Mouse (Mus musculus) limb, embryonic 14.5 days (tissue): ENCODE data around the gene Adad1. TPM values are rescaled to one million over a fixed set of nuclear protein-coding genes. Genes with fewer than 3 reads are reported as not detected.

Experiments
- ATAC-seq: fragments of 200-750 bp; cut with Nextera tagmentation; 2 replicates; pipeline ENCODE4 v1.8.0; 2017; ENCODE audit warnings: low read depth, moderate number of reproducible peaks, moderate TSS enrichment; ENCODE audit not compliant: low FRiP score
- DNase-seq: peaks from one replicate; pipeline ENCODE4 v3.0.0-alpha.2; 2015; ENCODE audit warnings: low spot score
- H3K27ac ChIP-seq: fragments of 300-500 bp; sonication (generic); replicated peaks from 2 replicates; pipeline ENCODE4 v1.5.1; 2014; ENCODE audit warnings: low read depth, mild to moderate bottlenecking, low read length, moderate library complexity, mixed read lengths
- H3K27me3 ChIP-seq: fragments of 300-500 bp; sonication (generic); 2 replicates; pipeline ENCODE4 v1.6.1; 2014; ENCODE audit warnings: low read length, mixed read lengths; ENCODE audit not compliant: control insufficient read depth, insufficient read depth
- H3K36me3 ChIP-seq: fragments of 300-500 bp; sonication (generic); 2 replicates; pipeline ENCODE4 v1.6.1; 2014; ENCODE audit warnings: mild to moderate bottlenecking, low read length, moderate library complexity, mixed read lengths; ENCODE audit not compliant: control insufficient read depth, insufficient read depth
- H3K4me1 ChIP-seq: fragments of 300-500 bp; sonication (generic); 2 replicates; pipeline ENCODE4 v1.6.1; 2014; ENCODE audit warnings: antibody characterized with exemption, low read length, mixed read lengths; ENCODE audit not compliant: control insufficient read depth, insufficient read depth
- H3K4me2 ChIP-seq: fragments of 300-500 bp; sonication (generic); replicated peaks from 2 replicates; pipeline ENCODE4 v1.6.1; 2014; ENCODE audit warnings: low read depth, mild to moderate bottlenecking, low read length, moderate library complexity; ENCODE audit not compliant: severe bottlenecking
- H3K4me3 ChIP-seq: fragments of 300-500 bp; sonication (generic); replicated peaks from 2 replicates; pipeline ENCODE4 v1.5.1; 2014; ENCODE audit warnings: low read length
- H3K9ac ChIP-seq: fragments of 300-500 bp; sonication (generic); 2 replicates; pipeline ENCODE4 v1.6.1; 2014; ENCODE audit warnings: mild to moderate bottlenecking, low read depth, low read length, moderate library complexity; ENCODE audit not compliant: severe bottlenecking
- H3K9me3 ChIP-seq: fragments of 300-500 bp; sonication (generic); 2 replicates; pipeline ENCODE4 v1.6.1; 2016; ENCODE audit warnings: low read length; ENCODE audit not compliant: control insufficient read depth
- POLR2A ChIP-seq: fragments of 200-500 bp; IDR thresholded peaks from 2 replicates; pipeline ENCODE4 v1.8.0; 2012; ENCODE audit warnings: inconsistent platforms, mild to moderate bottlenecking, moderate library complexity, borderline replicate concordance; ENCODE audit not compliant: insufficient read depth, insufficient read length; ENCODE audit errors: extremely low read depth
- WGBS: fragments of 180-500 bp; shearing (Covaris S2); extraction: QIAGEN DNeasy Blood & Tissue Kit; methylation state at CpG from one replicate; pipeline ENCODE4 v1.1.7; 2014; 5-methylcytosine and 5-hydroxymethylcytosine counted together
- polyA plus RNA-seq, 2 experiments: library from polyadenylated mRNA; depleted of rRNA in 1 of 2; stranded (reverse) in 1 of 2; unstranded in 1 of 2; fragments of >200 nt; fragmentation: Nextera tagmentation in 1 of 2; extraction: Ambion mirVana in 1 of 2; gene quantifications; 2 replicates each; pipeline versions ENCODE4 v1.2.1 to v1.2.3; 2012 to 2014

Adad1 gene
- polyA plus RNA-seq, 2 experiments = 0.48 to 0.95 TPM

DNA sequence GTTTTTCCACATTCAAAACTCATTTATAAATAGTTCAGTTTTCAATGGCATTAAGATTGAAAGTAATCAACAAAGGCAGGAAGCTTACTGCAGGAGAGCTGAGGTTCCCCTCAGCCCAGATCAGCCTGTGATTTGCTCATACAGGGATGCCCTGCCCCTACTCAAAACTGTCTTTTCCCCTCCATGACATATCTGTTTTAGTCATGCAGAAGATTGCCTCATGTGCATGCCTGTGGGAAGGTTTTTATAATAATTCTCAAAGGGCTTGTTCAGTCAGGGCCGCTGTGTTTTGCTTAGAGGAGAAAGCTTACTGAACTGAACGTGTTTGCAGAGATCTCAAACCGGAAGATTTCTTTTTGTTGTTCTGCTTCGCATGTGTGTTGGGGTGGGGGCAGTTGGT lies 97.8 kb downstream of the Adad1 start:
- 63% methylated on average over 4 of the region's 4 CpGs for WGBS
- Histone ChIP-seq H3K4me2 (no peak overlapping the region), H3K36me3 (no peaks in the 10 kb centered on the region), H3K27ac (no peak overlapping the region), H3K4me3 (no peak overlapping the region), H3K9ac (no peak overlapping the region), H3K4me1 (no peaks in the 10 kb centered on the region), H3K9me3 (no peaks in the 10 kb centered on the region), H3K27me3 (no peaks in the 10 kb centered on the region)
- TF ChIP-seq POLR2A = no peak
- DNase-seq (no peak), ATAC-seq (no peak)

GRCm38 (mm10) chr3:37169283-37169682 lies 106.0 kb downstream of the Adad1 start:
- ATAC-seq (no peak), DNase-seq (no peak)
- H3K4me2 ChIP-seq = no peak overlapping the region
- no peaks in the 10 kb centered on the region for H3K36me3 ChIP-seq
- H3K9me3 ChIP-seq = no peaks in the 10 kb centered on the region
- 92% methylated on average over 2 of the region's 2 CpGs for WGBS
- H3K4me3 ChIP-seq = no peak overlapping the region
- no peaks in the 10 kb centered on the region for H3K4me1 ChIP-seq
- no peak for TF ChIP-seq POLR2A
- H3K27me3 ChIP-seq = no peaks in the 10 kb centered on the region
- no peak overlapping the region for H3K9ac ChIP-seq
- no peak overlapping the region for H3K27ac ChIP-seq

Other genes with a start within 250 kb of the Adad1 start
- 28.1 and 28.3 TPM in 2 replicates for gene 4932438A13Rik, start 200.4 kb upstream of the Adad1 start, polyA plus RNA-seq (2012; rRNA removed)
- 68.1 and 68.4 TPM in 2 replicates for gene 4932438A13Rik, start 200.4 kb upstream of the Adad1 start, polyA plus RNA-seq (2014; fragmentation: Nextera tagmentation; extraction: Ambion mirVana)
- 0.15 and 0.52 TPM in 2 replicates for gene Il2, start 62.4 kb downstream of the Adad1 start, polyA plus RNA-seq (2012; rRNA removed)
- 0.50 and 0.74 TPM in 2 replicates for gene Il2, start 62.4 kb downstream of the Adad1 start, polyA plus RNA-seq (2014; fragmentation: Nextera tagmentation; extraction: Ambion mirVana)
- gene Il21, start 169.1 kb downstream of the Adad1 start, polyA plus RNA-seq (2012; rRNA removed) = not detected in 2 replicates
- not detected in 2 replicates for gene Il21, start 169.1 kb downstream of the Adad1 start, polyA plus RNA-seq (2014; fragmentation: Nextera tagmentation; extraction: Ambion mirVana)
- 7.5 and 7.8 TPM in 2 replicates for gene Bbs12, start 249.0 kb downstream of the Adad1 start, polyA plus RNA-seq (2012; rRNA removed)
- 7.4 and 10.6 TPM in 2 replicates for gene Bbs12, start 249.0 kb downstream of the Adad1 start, polyA plus RNA-seq (2014; fragmentation: Nextera tagmentation; extraction: Ambion mirVana)
- gene Cetn4, start 249.2 kb downstream of the Adad1 start, polyA plus RNA-seq (2012; rRNA removed) = 1.8 and 3.4 TPM in 2 replicates
- 1.8 and 2.6 TPM in 2 replicates for gene Cetn4, start 249.2 kb downstream of the Adad1 start, polyA plus RNA-seq (2014; fragmentation: Nextera tagmentation; extraction: Ambion mirVana)